Mouse (Mus musculus): ENCODE results near the gene Tmem62.

- TF ChIP-seq GATA1 (IDR thresholded peaks at IDR 0.05; ENCODE audit: borderline replicate concordance, low read length) (no peak), FLI1 (IDR thresholded peaks at IDR 0.05; ENCODE audit: low read length) (no peak)
These were observed 35.9 kb downstream of the Tmem62 start for GRCm38 (mm10) chr2:121012676-121013075.

Measured in megakaryocyte, embryonic 14.5 days (primary cell).